ENCODE assay signal across 11 mouse cellular contexts in genomic region chr1:124148590-124148989, GRCm38 (mm10).
DNase-seq lines count a peak whose midpoint lies in the region; TF ChIP-seq lines count a peak whose summit lies in the region.
"Had no signal": no experiment of that assay in that cellular context is flagged by ENCODE, and none has a peak within 500 bp of the region (broad histone marks: within the 10 kb centered on the region; RNA-seq: fewer than 3 reads in every experiment).

No protein-coding gene starts in this region.

- intact Hi-C loops in left cerebral cortex, postnatal 10 days (cut with DNase I) = no loop called here
- intact Hi-C loops in gastrocnemius, postnatal 36 days (cut with DNase I) = no loop called here
- intact Hi-C loops in gastrocnemius, adult 2 months (cut with DNase I) = no loop called here

- DNase-seq in brain, adult 2 months (ENCODE audit: low read depth, low spot score) = peak; percentile 96
- peak; percentile 87 for DNase-seq in cerebellum, adult 8-10 months
- DNase-seq in layer of hippocampus, adult 11-12 months (ENCODE audit: low spot score) = peak; percentile 50
- DNase-seq in left cerebral cortex, postnatal 10 days (ENCODE audit: extremely low spot score in 1 of 2, low spot score in 2 of 2) = peak; percentile 44 to 63
- no peak for DNase-seq in heart, adult 11 months
- no peak for DNase-seq in MN1 (ENCODE audit: low spot score)
- no peak for DNase-seq in gastrocnemius, postnatal 36 days
- DNase-seq in gastrocnemius, adult 2 months = no peak
- DNase-seq: kidney, adult 11 months had no signal

- TF ChIP-seq CTCF in gastrocnemius, adult 2 months (IDR thresholded peaks at IDR 0.05) = no peak

- no peak overlapping the region for H3K27ac ChIP-seq in gastrocnemius, adult 2 months
- H3K27ac ChIP-seq: embryonic facial prominence, embryonic 15.5 days; heart, embryonic 15.5 days had no signal

- no peak overlapping the region for H3K4me3 ChIP-seq in gastrocnemius, adult 2 months
- H3K4me3 ChIP-seq: embryonic facial prominence, embryonic 15.5 days; heart, embryonic 15.5 days had no signal

Comparison
In these comparisons a context has a peak if more than half of its experiments do, and no peak if none do; other contexts are left out.
1. DNase-seq: peak in brain, adult 2 months (single experiment), cerebellum, adult 8-10 months (single experiment), layer of hippocampus, adult 11-12 months (single experiment) and left cerebral cortex, postnatal 10 days (2 of 2); none in heart, adult 11 months (single experiment), MN1 (single experiment), gastrocnemius, postnatal 36 days (0 of 2) and gastrocnemius, adult 2 months (single experiment).